Mouse (Mus musculus) embryonic facial prominence, embryonic 14.5 days (tissue): ENCODE measurements around the gene Bloc1s1. TPM values are rescaled to one million over a fixed set of nuclear protein-coding genes. Genes with fewer than 3 reads are reported as not detected.
A peak's percentile ranks its signal among the peaks of the same experiment; 100 is the strongest.

Experiments used
- ATAC-seq: fragments of 200-750 bp; cut with Nextera tagmentation; 2 replicates; pipeline ENCODE4 v1.8.0; 2017; ENCODE audit warnings: low read depth, moderate number of reproducible peaks, moderate TSS enrichment
- DNase-seq: peaks from one replicate; pipeline ENCODE4 v3.0.0-alpha.2; 2015; ENCODE audit warnings: low spot score
- H3K27ac ChIP-seq: fragments of 300-500 bp; sonication (generic); replicated peaks from 2 replicates; pipeline ENCODE4 v1.5.1; 2014; ENCODE audit warnings: low read depth, mild to moderate bottlenecking, low read length, moderate library complexity
- H3K27me3 ChIP-seq: fragments of 300-500 bp; sonication (generic); replicated peaks from 2 replicates; pipeline ENCODE4 v1.6.1; 2014; ENCODE audit warnings: low read length; ENCODE audit not compliant: control insufficient read depth, insufficient read depth
- H3K36me3 ChIP-seq: fragments of 300-500 bp; sonication (generic); 2 replicates; pipeline ENCODE4 v1.6.1; 2014; ENCODE audit warnings: low read length, mixed read lengths; ENCODE audit not compliant: control insufficient read depth, insufficient read depth
- H3K4me1 ChIP-seq: fragments of 300-500 bp; sonication (generic); 2 replicates; pipeline ENCODE4 v1.6.1; 2014; ENCODE audit warnings: antibody characterized with exemption, low read length; ENCODE audit not compliant: control insufficient read depth, insufficient read depth
- H3K4me2 ChIP-seq: fragments of 300-500 bp; sonication (generic); 2 replicates; pipeline ENCODE4 v1.6.1; 2014; ENCODE audit warnings: low read depth, mild to moderate bottlenecking, low read length, moderate library complexity, mixed read lengths
- H3K4me3 ChIP-seq: fragments of 300-500 bp; sonication (generic); 2 replicates; pipeline ENCODE4 v1.5.1; 2014; ENCODE audit warnings: low read depth, mild to moderate bottlenecking, low read length
- H3K9ac ChIP-seq: fragments of 300-500 bp; sonication (generic); 2 replicates; pipeline ENCODE4 v1.6.1; 2014; ENCODE audit warnings: low read depth, mild to moderate bottlenecking, low read length, moderate library complexity, mixed read lengths
- H3K9me3 ChIP-seq: fragments of 300-500 bp; sonication (generic); 2 replicates; pipeline ENCODE4 v1.6.1; 2016; ENCODE audit warnings: low read length; ENCODE audit not compliant: control insufficient read depth
- WGBS: fragments of 180-500 bp; shearing (Covaris S2); extraction: QIAGEN DNeasy Blood & Tissue Kit; methylation state at CpG from one replicate; pipeline ENCODE4 v1.1.7; 2014; 5-methylcytosine and 5-hydroxymethylcytosine counted together
- polyA plus RNA-seq: library from polyadenylated mRNA; unstranded; fragments of >200 nt; fragmentation: Nextera tagmentation; extraction: Ambion mirVana; gene quantifications from 2 replicates; pipeline ENCODE4 v1.2.1, GENCODE M21; 2014

Gene Bloc1s1
- polyA plus RNA-seq, 1 experiment from 2014 or later = 242 TPM

GRCm38 (mm10) chr10:128910066-128910841, 13.6 kb downstream of the Bloc1s1 start:
- Histone ChIP-seq H3K4me2 (peak overlapping the region; percentile 75), H3K9ac (peak overlapping the region; percentile 99), H3K27ac (peak overlapping the region; percentile 96), H3K9me3 (no peaks in the 10 kb centered on the region), H3K4me1 (peaks cover 10% of the 10 kb centered on the region), H3K36me3 (peaks cover 37% of the 10 kb centered on the region), H3K27me3 (no peaks in the 10 kb centered on the region), H3K4me3 (peak overlapping the region; percentile 94)
- DNase-seq (peak; percentile 80), ATAC-seq (peak; percentile 23)
- 1% methylated on average over 37 of the region's 66 CpGs for WGBS

DNA sequence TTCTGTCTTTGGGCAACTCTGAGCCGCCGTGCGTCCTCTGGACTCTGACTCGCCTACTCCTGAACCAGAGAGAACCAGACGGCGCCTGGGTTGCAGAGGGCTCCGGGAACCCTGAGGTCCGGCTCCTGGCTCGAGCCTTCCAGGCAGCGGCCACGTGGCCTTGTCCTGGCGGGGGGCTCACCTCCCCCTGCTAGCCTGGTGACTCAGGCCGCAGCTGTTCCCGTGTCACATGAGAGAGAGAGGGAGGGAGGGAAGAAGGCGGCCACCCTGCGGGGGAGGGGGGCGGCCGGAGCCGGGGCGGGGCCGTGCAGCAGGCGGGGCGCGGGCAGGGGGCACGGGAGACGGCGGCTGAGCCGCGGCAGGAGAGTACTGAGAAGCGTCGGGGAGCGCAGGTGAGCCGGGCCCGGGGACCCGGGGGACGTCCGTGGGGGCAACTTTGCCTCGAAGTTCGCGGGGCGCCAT, 14.2 kb downstream of the Bloc1s1 start:
- H3K9me3 ChIP-seq = no peaks in the 10 kb centered on the region
- H3K4me3 ChIP-seq = peak overlapping the region; percentile 94
- peaks cover 30% of the 10 kb centered on the region for H3K36me3 ChIP-seq
- H3K27me3 ChIP-seq = no peaks in the 10 kb centered on the region
- peak overlapping the region; percentile 99 for H3K9ac ChIP-seq
- 0% methylated on average over 6 of the region's 41 CpGs for WGBS
- H3K4me1 ChIP-seq = peaks cover 10% of the 10 kb centered on the region
- peak overlapping the region; percentile 96 for H3K27ac ChIP-seq
- DNase-seq (peak; percentile 94), ATAC-seq (peak; percentile 80)
- peak overlapping the region; percentile 75 for H3K4me2 ChIP-seq

GRCm38 (mm10) chr10:128908778-128909448, 14.9 kb downstream of the Bloc1s1 start:
- H3K27ac ChIP-seq = peak overlapping the region; percentile 96
- peak; percentile 58 for DNase-seq
- H3K4me3 ChIP-seq = peak overlapping the region; percentile 94
- peak overlapping the region; percentile 75 for H3K4me2 ChIP-seq
- whole genome bisulfite sequencing = 61% methylated on average over 13 of the region's 13 CpGs
- H3K9ac ChIP-seq = peak overlapping the region; percentile 99
- peaks cover 10% of the 10 kb centered on the region for H3K4me1 ChIP-seq
- no peaks in the 10 kb centered on the region for H3K9me3 ChIP-seq
- peaks cover 24% of the 10 kb centered on the region for H3K36me3 ChIP-seq
- peak; percentile 0; the same call in 1 of the 2 replicates for ATAC-seq
- no peaks in the 10 kb centered on the region for H3K27me3 ChIP-seq

DNA sequence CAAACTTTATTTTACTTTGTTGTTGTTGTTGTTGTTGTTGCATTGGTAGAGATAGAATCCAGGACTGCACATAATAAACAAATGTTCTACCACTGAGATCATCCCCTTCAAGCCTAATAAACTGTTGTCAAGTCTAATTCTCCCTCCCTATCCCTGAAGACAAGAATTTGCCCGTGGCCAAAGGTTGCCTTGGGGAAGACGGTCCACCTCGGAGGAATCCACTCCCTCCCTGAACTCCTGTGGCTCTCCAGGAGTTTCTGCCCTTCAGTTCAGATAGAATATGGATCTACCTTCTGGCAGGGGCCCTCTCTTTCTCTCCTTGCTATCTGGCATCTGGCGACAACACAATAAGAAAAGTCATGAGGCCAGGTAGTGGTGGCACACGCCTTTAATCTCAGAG, 19.0 kb downstream of the Bloc1s1 start:
- H3K36me3 ChIP-seq = no peaks in the 10 kb centered on the region
- 67% methylated on average over 5 of the region's 5 CpGs for WGBS

DNA sequence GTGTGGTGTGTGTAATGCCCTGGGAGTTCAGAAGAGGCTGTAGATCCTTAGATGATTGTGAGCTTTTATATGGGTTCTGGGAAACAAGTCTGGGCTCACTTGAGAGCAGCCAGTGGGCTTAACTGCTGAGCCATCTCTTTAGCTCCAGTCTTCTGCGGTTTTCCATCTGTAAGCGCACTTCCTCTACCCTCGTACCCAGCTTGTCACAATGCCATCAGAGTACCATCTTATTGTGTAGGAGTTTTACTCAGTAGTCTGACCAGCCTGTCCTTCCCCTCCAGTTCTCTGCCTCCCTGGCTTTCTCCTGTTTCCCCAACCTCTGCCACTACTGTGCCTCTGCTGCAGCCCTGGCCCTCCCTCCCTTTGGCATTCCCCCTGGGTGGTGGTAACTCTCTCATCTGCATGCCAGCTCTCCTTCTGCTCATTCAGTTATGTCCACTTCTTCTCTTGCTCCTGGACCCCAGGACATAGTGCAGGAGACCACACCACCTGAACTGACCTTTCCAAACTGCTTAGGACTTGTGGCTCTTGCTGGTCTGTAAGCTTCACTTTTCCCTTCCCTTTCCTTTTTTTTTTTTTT, 21.3 kb downstream of the Bloc1s1 start:
- no peak for DNase-seq
- ATAC-seq = no peak
- Histone ChIP-seq H3K36me3 (no peaks in the 10 kb centered on the region), H3K9me3 (no peaks in the 10 kb centered on the region), H3K27ac (no peak overlapping the region), H3K27me3 (no peaks in the 10 kb centered on the region), H3K4me2 (no peak overlapping the region), H3K4me1 (no peaks in the 10 kb centered on the region), H3K9ac (no peak overlapping the region), H3K4me3 (no peak overlapping the region)
- 89% methylated on average over 3 of the region's 3 CpGs for WGBS

More for the DNA sequence above, 19.0 kb downstream of the Bloc1s1 start:
- no peak overlapping the region for H3K27ac ChIP-seq
- no peaks in the 10 kb centered on the region for H3K9me3 ChIP-seq
- H3K9ac ChIP-seq = no peak overlapping the region
- H3K4me1 ChIP-seq = no peaks in the 10 kb centered on the region
- DNase-seq (no peak), ATAC-seq (no peak)
- H3K27me3 ChIP-seq = no peaks in the 10 kb centered on the region
- no peak overlapping the region for H3K4me3 ChIP-seq
- no peak overlapping the region for H3K4me2 ChIP-seq

- 0 out of 2 replicates have a peak, but pooled peaks cover 2% of the 10 kb centered on the region for H3K4me1 ChIP-seq
- 78% methylated on average over 1 of the region's 1 CpGs for WGBS
- ATAC-seq (no peak), DNase-seq (no peak)
- H3K9ac ChIP-seq = no peak overlapping the region
- H3K9me3 ChIP-seq = no peaks in the 10 kb centered on the region
- no peaks in the 10 kb centered on the region for H3K36me3 ChIP-seq
- H3K27ac ChIP-seq = no peak overlapping the region
- H3K27me3 ChIP-seq = 0 out of 2 replicates have a peak, but pooled peaks cover 3% of the 10 kb centered on the region
- H3K4me2 ChIP-seq = no peak overlapping the region
- no peak overlapping the region for H3K4me3 ChIP-seq
Observed at GRCm38 (mm10) chr10:128901409-128901808, 22.4 kb downstream of the Bloc1s1 start.

DNA sequence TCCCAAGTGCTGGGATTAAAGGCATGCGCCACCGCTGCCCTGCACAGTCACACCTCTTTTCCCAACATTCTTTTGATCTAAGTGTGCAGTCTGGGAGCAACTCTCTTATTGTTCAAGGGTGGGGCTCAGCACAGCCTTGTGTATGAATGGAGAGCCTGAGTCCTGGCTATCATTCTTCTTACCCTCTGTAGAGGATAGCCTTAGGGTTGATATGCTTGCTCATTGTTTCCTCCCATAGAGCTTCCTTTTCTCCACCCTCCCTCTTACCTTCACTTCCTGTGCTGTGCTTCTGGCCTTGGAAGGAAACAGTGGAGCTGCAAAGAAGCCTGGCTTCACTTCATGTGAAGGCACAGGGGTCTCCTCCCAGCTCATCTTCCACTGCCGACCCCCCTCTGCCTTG, 23.1 kb downstream of the Bloc1s1 start, which contains the start of gene Cd63:
Cd63 (plus strand) TSS at position 292 of the 400 bp plus-strand sequence.
- no peak within 1 kb of the TSS for H3K4me2 ChIP-seq
- H3K4me3 ChIP-seq = no peak within 1 kb of the TSS
- 0 out of 2 replicates have a peak, but pooled peaks cover 8% of the 10 kb centered on the region for H3K27me3 ChIP-seq
- H3K36me3 ChIP-seq = no peaks in the 10 kb centered on the region
- H3K9me3 ChIP-seq = no peaks in the 10 kb centered on the region
- H3K4me1 ChIP-seq = 0 out of 2 replicates have a peak, but pooled peaks cover 7% of the 10 kb centered on the region
- no peak for ATAC-seq
- 86% methylated on average over 3 of the region's 3 CpGs for WGBS
- H3K9ac ChIP-seq = no peak within 1 kb of the TSS
- no peak within 1 kb of the TSS for H3K27ac ChIP-seq
- DNase-seq = no peak

DNA sequence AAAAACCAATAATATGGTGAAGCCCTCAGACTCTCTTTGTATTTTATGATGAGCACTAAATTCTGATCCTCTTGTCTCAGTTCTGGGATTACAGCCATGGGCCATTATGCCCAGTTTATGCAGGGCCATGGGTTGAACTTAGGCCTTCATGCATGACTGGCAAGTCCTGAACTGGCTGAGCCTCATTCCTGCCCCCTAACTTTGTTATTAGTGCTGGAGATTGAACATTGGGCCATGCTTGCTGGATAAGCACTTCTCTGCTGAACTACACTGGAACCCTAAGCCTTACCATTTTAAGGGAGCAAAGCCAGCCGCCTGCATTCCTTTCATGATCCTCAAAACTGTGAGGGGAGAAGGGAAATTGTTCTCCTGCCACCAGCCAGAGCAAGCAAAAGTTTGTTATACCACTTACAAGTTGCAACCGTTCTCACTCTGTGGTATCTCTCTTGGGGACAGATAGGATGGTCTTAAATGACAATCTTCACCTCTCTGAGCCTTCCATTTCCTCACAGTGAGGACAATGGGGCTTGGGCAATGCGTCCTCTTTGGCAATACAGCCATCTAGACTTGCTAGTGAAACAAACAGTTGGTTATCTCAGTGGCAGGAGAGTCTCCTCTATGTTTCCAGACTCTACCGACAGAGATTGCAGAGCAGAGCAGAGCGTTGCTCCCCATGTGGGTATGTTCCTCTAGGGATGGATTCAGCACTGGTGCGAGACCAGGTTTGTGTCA, 23.9 kb downstream of the Bloc1s1 start:
- Histone ChIP-seq H3K27ac (no peak overlapping the region), H3K9me3 (no peaks in the 10 kb centered on the region), H3K27me3 (0 out of 2 replicates have a peak, but pooled peaks cover 8% of the 10 kb centered on the region), H3K36me3 (no peaks in the 10 kb centered on the region), H3K4me3 (no peak overlapping the region), H3K9ac (no peak overlapping the region), H3K4me2 (no peak overlapping the region), H3K4me1 (0 out of 2 replicates have a peak, but pooled peaks cover 7% of the 10 kb centered on the region)
- DNase-seq = no peak
- 69% methylated on average over 6 of the region's 6 CpGs for WGBS
- ATAC-seq = no peak
